Mouse (Mus musculus) stomach, postnatal 0 days (tissue): ENCODE measurements around the gene Meis2.

Experiments
- CTCF ChIP-seq: IDR thresholded peaks from 2 replicates; pipeline ENCODE4 v1.5.1; 2016; ENCODE audit warnings: antibody characterized with exemption, low read depth, mild to moderate bottlenecking, moderate library complexity
- EP300 ChIP-seq: optimal IDR thresholded peaks from 2 replicates; pipeline ENCODE3; 2016; ENCODE audit warnings: antibody characterized with exemption

- TF ChIP-seq CTCF, result no peak
- no peak for TF ChIP-seq EP300
These were observed 7.1 kb downstream of the Meis2 start for GRCm38 (mm10) chr2:116058511-116058910.
